Mouse (Mus musculus): ENCODE measurements at regions not wholly inside any gene's neighbourhood (a gene's known extent, or its start where the extent isn't known, plus 50 kb on each side); places are given as distances from the start of the nearest gene placed in this dataset.

DNA sequence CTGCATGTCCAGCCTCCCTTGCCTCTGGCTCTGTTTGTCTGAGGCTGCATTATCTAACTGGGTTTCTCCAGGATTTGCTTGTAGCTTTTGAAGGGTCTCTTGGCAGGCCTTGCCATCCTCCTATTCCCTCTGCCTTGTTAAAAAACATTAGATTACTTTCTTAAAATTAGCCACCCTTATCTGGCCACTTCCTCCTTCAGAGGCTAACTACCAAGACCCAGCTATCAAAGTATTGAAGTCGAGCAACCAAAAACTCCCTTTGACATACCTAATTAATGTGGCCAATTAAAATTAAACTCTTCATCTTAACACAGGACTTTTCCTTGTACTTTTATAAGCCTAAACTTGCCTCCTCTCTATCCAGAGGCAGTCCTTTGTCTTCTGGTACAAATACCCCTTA is 66.3 kb upstream of the Kif2a start:
- peak; percentile 31 for DNase-seq (ENCODE audit: extremely low read depth, low read depth)

DNA sequence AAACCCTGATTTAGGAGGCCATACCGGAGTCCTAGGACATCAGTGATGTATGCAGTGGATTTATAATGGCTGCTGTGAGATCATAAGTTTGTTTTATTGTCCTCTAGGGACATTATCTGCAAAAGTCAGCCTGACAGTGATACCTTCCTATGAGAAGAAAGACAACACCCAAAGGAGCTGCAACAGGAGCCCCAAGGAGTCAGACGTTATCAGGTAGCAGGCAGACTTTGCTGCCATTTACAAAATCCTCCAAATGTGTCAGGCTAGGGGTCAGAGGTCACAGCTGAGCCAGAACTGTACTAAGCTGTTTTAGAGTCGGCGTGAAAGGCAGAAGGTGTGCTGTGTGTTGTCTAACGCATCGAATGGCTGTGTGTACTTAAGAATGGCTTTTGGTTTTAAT is 65.4 kb upstream of the Kif2a start:
- DNase-seq (ENCODE audit: extremely low read depth, low read depth) = no peak

- DNase-seq (ENCODE audit: extremely low read depth, low read depth) = no peak
These were observed 56.2 kb upstream of the Kif2a start for GRCm38 (mm10) chr13:107078085-107078484.

GRCm38 (mm10) chr13:107074917-107075316 is 53.0 kb upstream of the Kif2a start:
- no peak for DNase-seq (ENCODE audit: extremely low read depth, low read depth)

DNA sequence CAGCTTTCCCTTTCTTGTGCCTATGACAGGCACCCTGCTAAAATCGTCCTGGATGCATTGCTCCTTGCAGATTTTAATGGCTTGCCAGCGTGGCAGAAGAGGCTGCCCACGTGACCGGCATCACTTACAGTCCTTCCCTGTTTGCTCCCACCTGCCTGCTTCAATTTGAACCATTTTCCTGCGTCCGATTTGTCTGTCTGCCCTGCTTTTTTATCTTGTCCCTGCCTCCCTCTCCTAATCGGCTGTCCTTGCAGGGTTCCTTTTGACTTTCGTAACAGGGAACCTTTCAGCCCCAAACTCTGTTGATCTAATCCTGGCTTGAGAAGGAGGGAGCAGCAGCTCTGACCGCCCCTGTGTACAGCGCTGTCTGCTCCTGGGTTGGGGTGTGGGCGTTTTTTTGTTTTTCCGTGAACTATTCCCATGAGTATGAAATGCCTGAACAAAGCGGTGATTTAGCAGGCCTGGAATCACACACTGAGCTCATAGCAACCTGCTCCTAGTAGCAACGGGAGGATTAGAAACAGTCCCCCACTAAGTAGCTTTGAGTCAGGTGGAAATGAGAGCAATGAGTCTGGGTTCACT is 51.2 kb upstream of the Kif2a start:
- DNase-seq (ENCODE audit: extremely low read depth, low read depth) = no peak

- DNase-seq (ENCODE audit: extremely low read depth, low read depth) = no peak
These were observed 50.6 kb upstream of the Kif2a start for GRCm38 (mm10) chr13:107072345-107073038.

Data from MEL-GATA-1-ER (cell line).